Mouse (Mus musculus) myocyte (in vitro differentiated cells): ENCODE results near the gene Arnt.

Experiments used
- CEBPB ChIP-seq: IDR thresholded peaks from 2 replicates; pipeline ENCODE4 v1.6.1; 2011; ENCODE audit warnings: mild to moderate bottlenecking, moderate library complexity; ENCODE audit not compliant: poor library complexity, insufficient read depth, severe bottlenecking
- MAX ChIP-seq: IDR thresholded peaks from one replicate; pipeline ENCODE4 v1.6.1; 2011; ENCODE audit warnings: low read depth, mild to moderate bottlenecking, control low read depth
- MYOD1 ChIP-seq, 3 experiments: IDR thresholded peaks; one replicate each; pipeline ENCODE4 v1.6.1; 2011; ENCODE audit warnings: control low read depth in 2 of 3, low read depth in 2 of 3, mild to moderate bottlenecking in 2 of 3, moderate library complexity in 1 of 3; ENCODE audit not compliant: insufficient read length in 2 of 3, control insufficient read depth in 1 of 3
- MYOG ChIP-seq, 3 experiments: IDR thresholded peaks; one replicate each; pipeline ENCODE4 v1.6.1; 2011; ENCODE audit warnings: control low read depth in 2 of 3, low read depth in 2 of 3, mild to moderate bottlenecking in 2 of 3; ENCODE audit not compliant: insufficient read length in 2 of 3, control insufficient read depth in 1 of 3, insufficient read depth in 1 of 3
- POLR2A ChIP-seq: IDR thresholded peaks from one replicate; pipeline ENCODE4 v1.6.1; 2011; ENCODE audit warnings: low read depth, mild to moderate bottlenecking, control low read depth, moderate library complexity; ENCODE audit not compliant: insufficient read length
- POLR2AphosphoS2 ChIP-seq: IDR thresholded peaks from one replicate; pipeline ENCODE4 v1.6.1; 2011; ENCODE audit warnings: low read depth, control low read depth; ENCODE audit not compliant: insufficient read length
- REST ChIP-seq: IDR thresholded peaks from one replicate; pipeline ENCODE4 v1.6.1; 2011; ENCODE audit warnings: mild to moderate bottlenecking, control low read depth, moderate library complexity; ENCODE audit not compliant: insufficient read depth, insufficient read length
- SRF ChIP-seq: IDR thresholded peaks from one replicate; pipeline ENCODE4 v1.6.1; 2011; ENCODE audit warnings: low read depth; ENCODE audit not compliant: control insufficient read depth, insufficient read length
- TCF12 ChIP-seq: IDR thresholded peaks from one replicate; pipeline ENCODE4 v1.6.1; 2011; ENCODE audit warnings: mild to moderate bottlenecking, control low read depth; ENCODE audit not compliant: poor library complexity, insufficient read depth, severe bottlenecking
- TCF3 ChIP-seq: IDR thresholded peaks from one replicate; pipeline ENCODE4 v1.6.1; 2011; ENCODE audit warnings: low read depth, control low read depth; ENCODE audit not compliant: insufficient read length
- USF1 ChIP-seq: IDR thresholded peaks from one replicate; pipeline ENCODE4 v1.6.1; 2011; ENCODE audit warnings: low read depth, mild to moderate bottlenecking, control low read depth, moderate library complexity

DNA sequence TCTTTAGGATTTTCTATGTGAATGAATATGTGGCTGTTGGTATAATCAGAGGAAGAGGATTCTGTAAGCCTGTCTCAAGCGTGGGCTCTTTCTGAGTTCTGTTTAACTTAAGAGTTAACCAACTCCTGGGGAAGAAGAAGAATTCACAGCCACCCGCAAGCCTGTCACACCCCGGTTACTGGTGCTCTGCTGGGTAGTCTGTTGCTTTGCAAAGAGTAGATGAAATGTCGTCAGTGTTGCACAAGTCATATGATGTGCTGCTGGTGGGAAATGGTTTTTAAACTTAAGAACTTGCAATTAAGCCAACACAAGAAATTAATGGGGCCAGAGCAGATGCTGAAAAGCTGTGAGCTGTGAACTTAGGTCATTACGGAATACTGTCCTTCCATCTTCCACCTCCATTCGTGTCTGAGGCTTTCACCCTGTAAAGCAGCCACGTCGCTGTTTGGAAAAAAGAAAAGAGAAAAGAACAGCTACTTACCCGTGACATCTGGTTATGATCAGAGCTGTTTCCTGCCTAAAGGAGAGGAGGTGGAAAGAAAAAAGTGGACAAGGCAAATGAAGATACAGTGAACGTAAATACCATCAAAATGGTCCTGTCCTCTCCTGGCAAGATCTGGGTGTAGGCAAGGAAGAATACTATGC, 65.4 kb downstream of the Arnt start:
- TF ChIP-seq MAX, result no peak
- no peak for TF ChIP-seq USF1
- no peak for TF ChIP-seq TCF3
- no peak for TF ChIP-seq POLR2A
- no peak for TF ChIP-seq REST
- no peak for TF ChIP-seq TCF12
- no peak for TF ChIP-seq MYOG (IDR thresholded peaks at IDR 0.05; ENCODE audit: control insufficient read depth in 1 of 3, insufficient read depth in 1 of 3, insufficient read length in 2 of 3, low read depth in 2 of 3)
- TF ChIP-seq POLR2AphosphoS2, result no peak
- no peak for TF ChIP-seq SRF
- TF ChIP-seq MYOD1 (IDR thresholded peaks at IDR 0.05; ENCODE audit: control insufficient read depth in 1 of 3, insufficient read length in 2 of 3, low read depth in 2 of 3), result no peak
- TF ChIP-seq CEBPB, result no peak
